Mouse (Mus musculus): ENCODE results near the gene Akr1c18. TPM values are rescaled to one million over a fixed set of nuclear protein-coding genes. Genes with fewer than 3 reads are reported as not detected.

The Akr1c18 gene
- total RNA-seq (2012; rRNA removed) = not detected in 2 replicates
- polyA plus RNA-seq (2012; ENCODE audit: insufficient read depth in 1 of 2, insufficient read length in 2 of 2, low read depth in 1 of 2, low replicate concordance in 2 of 2, missing spikeins in 1 of 2) = not detected

DNA sequence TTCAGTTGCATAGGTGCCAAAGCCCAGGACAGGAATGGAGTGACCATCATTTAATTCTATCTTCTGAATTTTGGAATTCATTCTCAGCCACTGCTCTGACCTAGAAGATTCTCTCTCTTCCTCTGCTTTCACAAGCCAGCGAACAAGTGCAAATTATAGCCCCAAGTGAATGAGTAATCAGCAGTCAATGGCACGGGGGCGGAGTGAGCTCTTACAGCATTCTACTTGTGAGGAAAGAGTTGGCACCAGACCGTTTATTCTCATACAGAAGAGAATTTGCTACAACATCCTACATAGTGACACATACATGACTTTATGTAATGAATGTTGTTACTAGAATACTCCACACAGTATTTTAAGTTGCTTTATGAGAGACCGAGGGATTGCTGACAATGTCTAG lies at the start of gene Akr1c18:
Akr1c18 (minus strand) TSS at position 137 of the 400 bp plus-strand sequence.
- no peaks in the 10 kb centered on the region; a peak in 1 of 4 replicates for H3K27me3 ChIP-seq (ENCODE audit: control insufficient read depth in 1 of 2, insufficient read depth in 2 of 2, low read length in 2 of 2)
- no peaks in the 10 kb centered on the region for H3K9me3 ChIP-seq (replicated peaks; ENCODE audit: insufficient read depth, low read length)
- no peaks in the 10 kb centered on the region for H3K4me1 ChIP-seq (ENCODE audit: control insufficient read depth in 1 of 2, insufficient read depth in 2 of 2, low read length in 2 of 2)
- H3K4me3 ChIP-seq (ENCODE audit: control insufficient read depth in 1 of 2, insufficient read depth in 1 of 2, low read depth in 2 of 2, low read length in 2 of 2) = no peak within 1 kb of the TSS
- H3K79me2 ChIP-seq (ENCODE audit: control insufficient read depth, insufficient read depth, low read length, poor library complexity) = no peaks in the 10 kb centered on the region
- no peak within 1 kb of the TSS for H3K9ac ChIP-seq (ENCODE audit: control insufficient read depth, low read depth, low read length, poor library complexity, severe bottlenecking)
- no peak for DNase-seq (ENCODE audit: low read depth, low spot score)
- H3K27ac ChIP-seq (ENCODE audit: control insufficient read depth, low read depth, low read length) = no peak within 1 kb of the TSS
- TF ChIP-seq NRF1 (IDR thresholded peaks at IDR 0.05; ENCODE audit: insufficient read depth, low read depth, low read length, poor library complexity, severe bottlenecking) = no peak
- TF ChIP-seq EP300 (IDR thresholded peaks at IDR 0.05; ENCODE audit: low read depth in 1 of 2, low read length in 2 of 2) = no peak
- no peak for TF ChIP-seq ZKSCAN1 (IDR thresholded peaks at IDR 0.05; ENCODE audit: low read depth, low read length)
- no peak for TF ChIP-seq UBTF (IDR thresholded peaks at IDR 0.05; ENCODE audit: borderline replicate concordance, insufficient read depth, low read depth, low read length)
- TF ChIP-seq CTCF (IDR thresholded peaks at IDR 0.05 in 2 of 3, conservative IDR thresholded peaks at IDR 0.05 in 1 of 3; ENCODE audit: control insufficient read depth in 1 of 3, insufficient read depth in 1 of 3, low read depth in 2 of 3, low read length in 3 of 3, poor library complexity in 1 of 3, severe bottlenecking in 1 of 3) = no peak
- no peak for TF ChIP-seq KAT2A (conservative IDR thresholded peaks at IDR 0.05; ENCODE audit: low read depth, low read length)
- TF ChIP-seq RCOR1 (IDR thresholded peaks at IDR 0.05; ENCODE audit: low read depth, low read length) = no peak
- no peak for TF ChIP-seq ZMIZ1 (IDR thresholded peaks at IDR 0.05; ENCODE audit: low read depth, low read length)
- no peak for TF ChIP-seq POLR2A (IDR thresholded peaks at IDR 0.05; ENCODE audit: control insufficient read depth in 1 of 2, insufficient read depth in 1 of 2, low read depth in 1 of 2, low read length in 2 of 2, poor library complexity in 1 of 2)
- no peak for TF ChIP-seq MAZ (IDR thresholded peaks at IDR 0.05; ENCODE audit: low read depth, low read length)
- no peak for TF ChIP-seq MAX (IDR thresholded peaks at IDR 0.05; ENCODE audit: low read length)
- no peak for TF ChIP-seq USF1 (IDR thresholded peaks at IDR 0.05; ENCODE audit: low read depth, low read length)
- no peak for TF ChIP-seq SIN3A (IDR thresholded peaks at IDR 0.05; ENCODE audit: low read length)
- no peak for TF ChIP-seq E2F4 (IDR thresholded peaks at IDR 0.05; ENCODE audit: borderline replicate concordance, low read depth, low read length)
- no peaks in the 10 kb centered on the region for H3K36me3 ChIP-seq (ENCODE audit: control insufficient read depth in 1 of 2, insufficient read depth in 2 of 2, low read length in 2 of 2)

DNA sequence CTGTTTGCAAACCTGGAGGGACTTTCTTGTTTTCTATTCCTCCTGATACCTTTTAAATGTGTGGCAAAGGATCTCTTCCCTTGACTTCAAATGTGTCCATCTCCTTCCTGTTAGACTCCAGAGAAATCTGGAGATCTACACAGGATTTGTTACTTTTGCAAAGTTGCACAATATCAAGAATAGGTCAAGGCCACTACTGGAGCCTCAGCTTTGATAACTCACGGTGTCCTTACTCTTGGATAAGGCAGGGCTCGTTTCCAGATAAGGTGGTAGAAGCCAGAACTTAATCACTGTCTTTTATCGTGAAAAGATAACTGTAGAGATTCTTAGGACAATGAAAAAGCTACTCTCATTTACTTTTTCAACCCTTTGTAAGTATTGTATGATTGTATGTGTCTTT lies 42.1 kb upstream of the Akr1c18 start:
- H3K4me3 ChIP-seq (ENCODE audit: control insufficient read depth in 1 of 2, insufficient read depth in 1 of 2, low read depth in 2 of 2, low read length in 2 of 2) = no peak overlapping the region
- no peaks in the 10 kb centered on the region for H3K27me3 ChIP-seq (ENCODE audit: control insufficient read depth in 1 of 2, insufficient read depth in 2 of 2, low read length in 2 of 2)
- DNase-seq (ENCODE audit: low read depth, low spot score) = no peak
- no peaks in the 10 kb centered on the region for H3K9me3 ChIP-seq (replicated peaks; ENCODE audit: insufficient read depth, low read length)
- no peaks in the 10 kb centered on the region; a peak in 1 of 4 replicates for H3K4me1 ChIP-seq (ENCODE audit: control insufficient read depth in 1 of 2, insufficient read depth in 2 of 2, low read length in 2 of 2)
- no peak overlapping the region for H3K27ac ChIP-seq (ENCODE audit: control insufficient read depth, low read depth, low read length)
- H3K36me3 ChIP-seq (ENCODE audit: control insufficient read depth in 1 of 2, insufficient read depth in 2 of 2, low read length in 2 of 2) = peaks cover 0 to 2% of the 10 kb centered on the region in 2 experiments; a peak in 1 of 4 replicates
- H3K9ac ChIP-seq (ENCODE audit: control insufficient read depth, low read depth, low read length, poor library complexity, severe bottlenecking) = no peak overlapping the region
- TF ChIP-seq POLR2AphosphoS2 (IDR thresholded peaks at IDR 0.05; ENCODE audit: low read length) (no peak), TBP (IDR thresholded peaks at IDR 0.05; ENCODE audit: low read depth, low read length) (no peak), ZMIZ1 (IDR thresholded peaks at IDR 0.05; ENCODE audit: low read depth, low read length) (no peak), SIN3A (IDR thresholded peaks at IDR 0.05; ENCODE audit: low read length) (no peak), RCOR1 (IDR thresholded peaks at IDR 0.05; ENCODE audit: low read depth, low read length) (no peak), MXI1 (IDR thresholded peaks at IDR 0.05; ENCODE audit: low read depth, low read length) (no peak), BHLHE40 (IDR thresholded peaks at IDR 0.05; ENCODE audit: borderline replicate concordance, low read depth, low read length) (no peak), ELF1 (IDR thresholded peaks at IDR 0.05; ENCODE audit: low read depth, low read length) (no peak), CHD1 (IDR thresholded peaks at IDR 0.05; ENCODE audit: low read depth, low read length) (no peak), E2F4 (IDR thresholded peaks at IDR 0.05; ENCODE audit: borderline replicate concordance, low read depth, low read length) (no peak), POLR2A (IDR thresholded peaks at IDR 0.05; ENCODE audit: control insufficient read depth in 1 of 2, insufficient read depth in 1 of 2, low read depth in 1 of 2, low read length in 2 of 2, poor library complexity in 1 of 2) (no peak), HCFC1 (IDR thresholded peaks at IDR 0.05; ENCODE audit: low read depth, low read length) (no peak), KAT2A (conservative IDR thresholded peaks at IDR 0.05; ENCODE audit: low read depth, low read length) (no peak), USF2 (IDR thresholded peaks at IDR 0.05; ENCODE audit: borderline replicate concordance in 1 of 2, insufficient read depth in 1 of 2, low read depth in 1 of 2, low read length in 2 of 2) (no peak)
- no peaks in the 10 kb centered on the region for H3K79me2 ChIP-seq (ENCODE audit: control insufficient read depth, insufficient read depth, low read length, poor library complexity)

All from MEL (cell line).